Mouse (Mus musculus) E14TG2a.4 (cell line): ENCODE results near the gene Lrrc49.

Experiments
- CTCF ChIP-seq: conservative IDR thresholded peaks from 2 replicates; pipeline ENCODE4 v1.5.1; 2014; ENCODE audit warnings: low read length
- NANOG ChIP-seq: IDR thresholded peaks from 2 replicates; pipeline ENCODE4 v1.6.1; 2014; ENCODE audit warnings: borderline replicate concordance, low read length, mixed read lengths

- TF ChIP-seq CTCF (peak; percentile 56), NANOG (no peak)
These were observed 30.3 kb upstream of the Lrrc49 start for GRCm38 (mm10) chr9:60718284-60718683.
